Mouse (Mus musculus): ENCODE results near the gene Palm3.
"Not testable (repeated sequence)": the region's sequence is repeated elsewhere in the genome, so short reads cannot be mapped to it uniquely, and the experiment has no call there.

- not testable (repeated sequence) for TF ChIP-seq CTCF (IDR thresholded peaks at IDR 0.05; ENCODE audit: control insufficient read depth, insufficient read depth, low read length); POLR2A (IDR thresholded peaks at IDR 0.05; ENCODE audit: borderline replicate concordance, control insufficient read depth, low read depth, low read length)
Measured at GRCm38 (mm10) chr8:83983222-83983621, 38.0 kb upstream of the Palm3 start.

Measured in bone marrow, adult 2 months (tissue).